ENCODE assay signal across 8 mouse cellular contexts in the genomic region with DNA sequence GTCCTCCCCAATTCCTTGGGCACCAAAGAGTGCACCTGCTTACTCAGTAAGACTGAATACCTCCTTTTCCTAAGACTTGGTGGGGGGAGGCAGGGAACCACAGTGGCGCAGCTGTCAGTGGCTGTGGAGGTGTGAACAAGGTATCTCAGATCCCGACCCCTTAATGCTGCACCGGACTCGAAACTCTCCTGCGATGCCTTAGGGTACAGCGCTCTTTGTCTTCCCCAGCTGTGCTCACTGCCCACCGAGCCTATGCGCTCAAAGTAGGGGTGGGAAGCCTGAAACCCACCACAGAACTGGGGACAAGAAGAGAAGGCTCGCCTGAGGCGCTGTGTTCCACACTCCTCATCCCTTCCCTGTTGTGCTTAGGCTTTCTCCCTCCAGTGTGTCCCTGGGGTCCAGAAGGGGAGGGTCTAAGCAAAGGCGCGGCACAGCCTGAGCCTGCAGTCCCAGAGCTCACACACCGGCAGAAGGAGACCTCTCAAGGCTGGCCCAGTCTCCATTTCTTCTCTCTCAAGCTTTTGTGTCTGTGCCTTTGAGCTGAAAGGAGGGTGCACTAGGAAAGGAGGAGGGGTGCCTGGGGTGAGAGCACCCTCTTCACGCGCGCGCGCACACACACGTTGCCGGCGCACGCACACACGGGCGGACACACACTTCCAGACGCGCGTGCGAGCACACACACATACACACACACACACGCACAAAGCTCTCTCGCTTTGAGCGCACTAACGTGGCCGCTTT. TPM values are rescaled to one million over a fixed set of nuclear protein-coding genes. Genes with fewer than 3 reads are reported as not detected.
DNase-seq lines count a peak whose midpoint lies in the region; ATAC-seq and TF ChIP-seq lines count a peak whose summit lies in the region.

Gene Rab33a (plus strand): TSS at position 478 of the 741 bp plus-strand sequence.

- H3K4me3 ChIP-seq in kidney, adult 2 months (ENCODE audit: insufficient read depth, low read depth, low read length), result peak within 1 kb of the TSS; percentile 42
- H3K4me3 ChIP-seq in forebrain, embryonic 13.5 days, result peak within 1 kb of the TSS; percentile 51
- H3K4me3 ChIP-seq in intestine, embryonic 16.5 days (ENCODE audit: low read length), result peak within 1 kb of the TSS; percentile 51
- H3K4me3 ChIP-seq in liver, embryonic 16.5 days (ENCODE audit: low read depth, low read length), result peak within 1 kb of the TSS; percentile 41

- no peaks in the 10 kb centered on the region for H3K27me3 ChIP-seq in kidney, adult 2 months (replicated peaks; ENCODE audit: control insufficient read depth, insufficient read depth, low read length)
- no peaks in the 10 kb centered on the region for H3K27me3 ChIP-seq in forebrain, embryonic 13.5 days
- H3K27me3 ChIP-seq in intestine, embryonic 16.5 days (replicated peaks; ENCODE audit: control insufficient read depth, insufficient read depth, low read length), result no peaks in the 10 kb centered on the region
- H3K27me3 ChIP-seq in liver, embryonic 16.5 days (ENCODE audit: control insufficient read depth, insufficient read depth, low read depth, low read length), result peaks cover 13% of the 10 kb centered on the region

- TF ChIP-seq CTCF in kidney, adult 2 months (conservative IDR thresholded peaks at IDR 0.05; ENCODE audit: insufficient read depth, insufficient read length, low read depth, low read length), result no peak

- no peak within 1 kb of the TSS for H3K27ac ChIP-seq in kidney, adult 2 months (ENCODE audit: insufficient read depth, low read depth, low read length)
- H3K27ac ChIP-seq in forebrain, embryonic 13.5 days, result peak within 1 kb of the TSS; percentile 92
- no peak within 1 kb of the TSS for H3K27ac ChIP-seq in intestine, embryonic 16.5 days (ENCODE audit: low read length)
- H3K27ac ChIP-seq in liver, embryonic 16.5 days (ENCODE audit: low read length), result no peak within 1 kb of the TSS

- ATAC-seq in forebrain, embryonic 13.5 days, result peak; percentile 75
- ATAC-seq in intestine, embryonic 16.5 days, result peak; percentile 62
- ATAC-seq in liver, embryonic 16.5 days (ENCODE audit: low read depth), result no peak

- no peaks in the 10 kb centered on the region for H3K36me3 ChIP-seq in kidney, adult 2 months (ENCODE audit: control insufficient read depth, insufficient read depth, low read length)
- H3K36me3 ChIP-seq in forebrain, embryonic 13.5 days (ENCODE audit: poor library complexity, severe bottlenecking), result no peaks in the 10 kb centered on the region
- H3K36me3 ChIP-seq in intestine, embryonic 16.5 days (ENCODE audit: control insufficient read depth, insufficient read depth, low read length), result no peaks in the 10 kb centered on the region
- no peaks in the 10 kb centered on the region for H3K36me3 ChIP-seq in liver, embryonic 16.5 days (ENCODE audit: control insufficient read depth, insufficient read depth)

- peak within 1 kb of the TSS; percentile 68 for H3K4me2 ChIP-seq in forebrain, embryonic 13.5 days
- peak within 1 kb of the TSS; percentile 80 for H3K4me2 ChIP-seq in intestine, embryonic 16.5 days (ENCODE audit: low read depth, low read length)
- peak within 1 kb of the TSS; percentile 60 for H3K4me2 ChIP-seq in liver, embryonic 16.5 days (ENCODE audit: low read depth, low read length)

- no peak for DNase-seq in kidney, adult 2 months
- no peak for DNase-seq in kidney, postnatal 14 days
- peak; percentile 84 for DNase-seq in brain, adult 2 months (ENCODE audit: low read depth, low spot score)
- DNase-seq in right cerebral cortex, postnatal 25 days, result peak; percentile 61
- no peak for DNase-seq in spleen, postnatal 36 days (ENCODE audit: low spot score in 2 of 2)

- H3K9me3 ChIP-seq in forebrain, embryonic 13.5 days (replicated peaks), result no peaks in the 10 kb centered on the region
- no peaks in the 10 kb centered on the region; the same call in 1 of the 2 replicates for H3K9me3 ChIP-seq in intestine, embryonic 16.5 days (ENCODE audit: control insufficient read depth, low read length)
- no peaks in the 10 kb centered on the region for H3K9me3 ChIP-seq in liver, embryonic 16.5 days (replicated peaks; ENCODE audit: control insufficient read depth, low read length)

- H3K4me1 ChIP-seq in kidney, adult 2 months (ENCODE audit: control insufficient read depth, insufficient read depth, low read length), result no peaks in the 10 kb centered on the region
- H3K4me1 ChIP-seq in forebrain, embryonic 13.5 days, result peaks cover 14% of the 10 kb centered on the region; the same call in 1 of the 2 replicates
- H3K4me1 ChIP-seq in intestine, embryonic 16.5 days (ENCODE audit: control insufficient read depth, insufficient read depth, low read length), result no peaks in the 10 kb centered on the region
- no peaks in the 10 kb centered on the region; the same call in 1 of the 2 replicates for H3K4me1 ChIP-seq in liver, embryonic 16.5 days (ENCODE audit: control insufficient read depth, low read depth, low read length)

- H3K9ac ChIP-seq in forebrain, embryonic 13.5 days, result peak within 1 kb of the TSS; percentile 72
- peak within 1 kb of the TSS; percentile 63 for H3K9ac ChIP-seq in intestine, embryonic 16.5 days (ENCODE audit: low read depth, low read length)
- H3K9ac ChIP-seq in liver, embryonic 16.5 days (ENCODE audit: low read depth, low read length), result no peak within 1 kb of the TSS

- WGBS in kidney, adult 2 months, result 3% methylated on average over 33 of the region's 33 CpGs
- 20% methylated on average over 33 of the region's 33 CpGs for WGBS in forebrain, embryonic 13.5 days
- WGBS in intestine, embryonic 16.5 days, result 23% methylated on average over 30 of the region's 33 CpGs
- whole genome bisulfite sequencing in liver, embryonic 16.5 days (ENCODE audit: insufficient replicate concordance), result 24% methylated on average over 33 of the region's 33 CpGs

- TF ChIP-seq POLR2A in kidney, adult 2 months (IDR thresholded peaks at IDR 0.05; ENCODE audit: low read depth, low read length), result no peak

RNA-seq across cellular contexts. Expression of gene Rab33a, which starts in this region (rescaled TPM):
- 0.19 and 0.43 TPM in 2 replicates for polyA plus RNA-seq in kidney, adult 2 months (2012; rRNA removed)
- polyA plus RNA-seq in forebrain, embryonic 13.5 days (2015; fragmentation: Nextera tagmentation; extraction: Ambion mirVana), result 66.4 and 68.2 TPM in 2 replicates
- polyA plus RNA-seq in intestine, embryonic 16.5 days (2015; fragmentation: Nextera tagmentation; extraction: Ambion mirVana), result 3.9 and 4.8 TPM in 2 replicates
- polyA plus RNA-seq in liver, embryonic 16.5 days (2015; fragmentation: Nextera tagmentation; extraction: Ambion mirVana), result 0.26 and 0.33 TPM in 2 replicates

Comparison
In these comparisons a context has a peak if more than half of its experiments do, and no peak if none do; other contexts are left out.
1. RNA of gene Rab33a (polyA plus RNA-seq): 66.4 to 68.2 TPM in forebrain, embryonic 13.5 days; 3.9 to 4.8 TPM in intestine, embryonic 16.5 days, 0.26 to 0.33 TPM in liver, embryonic 16.5 days and 0.19 to 0.43 TPM in kidney, adult 2 months; every median in the first group is over 10 times any median in the second.
2. DNase-seq: peak in brain, adult 2 months (single experiment) and right cerebral cortex, postnatal 25 days (single experiment); none in kidney, adult 2 months (single experiment), kidney, postnatal 14 days (single experiment) and spleen, postnatal 36 days (0 of 2).
3. Peak in every context shown above with its lines, with median percentiles within 50 percentile points of each other: H3K4me3 ChIP-seq and H3K4me2 ChIP-seq.